Mouse (Mus musculus): ENCODE data around the gene Rufy4. TPM values are rescaled to one million over a fixed set of nuclear protein-coding genes. Genes with fewer than 3 reads are reported as not detected.

Gene Rufy4
- polyA plus RNA-seq, 1 experiment from 2014 or later = 0.42 TPM

DNA sequence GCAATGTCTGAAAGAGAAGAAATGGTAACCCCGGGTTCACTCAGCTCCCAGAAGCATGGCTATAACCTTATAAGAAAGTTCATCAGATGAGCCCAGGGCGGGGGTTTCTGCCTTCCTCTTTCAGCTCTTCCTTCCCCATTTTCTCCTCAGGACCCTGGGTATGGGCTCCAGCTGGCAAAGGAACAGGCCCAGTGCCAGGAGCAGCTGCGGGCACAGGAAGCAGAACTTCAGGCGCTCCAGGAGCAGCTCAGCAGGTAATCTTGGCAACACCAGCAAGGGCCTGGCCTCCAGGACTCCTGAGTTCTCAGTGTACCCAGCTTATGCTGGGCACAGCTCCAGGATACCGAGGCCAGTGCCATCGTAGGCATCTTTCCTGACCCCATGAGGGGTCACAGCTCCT is 8.6 kb downstream of the Rufy4 start:
- TF ChIP-seq EP300 (IDR thresholded peaks at IDR 0.05) (no peak), CTCF (IDR thresholded peaks at IDR 0.05) (no peak)
- Histone ChIP-seq H3K9me3 (ENCODE audit: low read length) (no peaks in the 10 kb centered on the region), H3K9ac (replicated peaks; ENCODE audit: low read depth) (no peak overlapping the region), H3K27ac (ENCODE audit: low read length) (no peak overlapping the region), H3K4me3 (ENCODE audit: low read depth, low read length) (no peak overlapping the region), H3K4me2 (replicated peaks; ENCODE audit: low read depth, low read length) (no peak overlapping the region), H3K36me3 (ENCODE audit: insufficient read depth, low read length) (no peaks in the 10 kb centered on the region), H3K4me1 (ENCODE audit: insufficient read depth, low read depth, low read length) (no peaks in the 10 kb centered on the region), H3K27me3 (replicated peaks; ENCODE audit: insufficient read depth, low read length) (no peaks in the 10 kb centered on the region)
- ATAC-seq (no peak), DNase-seq (ENCODE audit: low spot score) (no peak)
- WGBS = 63% methylated on average over 6 of the region's 6 CpGs

DNA sequence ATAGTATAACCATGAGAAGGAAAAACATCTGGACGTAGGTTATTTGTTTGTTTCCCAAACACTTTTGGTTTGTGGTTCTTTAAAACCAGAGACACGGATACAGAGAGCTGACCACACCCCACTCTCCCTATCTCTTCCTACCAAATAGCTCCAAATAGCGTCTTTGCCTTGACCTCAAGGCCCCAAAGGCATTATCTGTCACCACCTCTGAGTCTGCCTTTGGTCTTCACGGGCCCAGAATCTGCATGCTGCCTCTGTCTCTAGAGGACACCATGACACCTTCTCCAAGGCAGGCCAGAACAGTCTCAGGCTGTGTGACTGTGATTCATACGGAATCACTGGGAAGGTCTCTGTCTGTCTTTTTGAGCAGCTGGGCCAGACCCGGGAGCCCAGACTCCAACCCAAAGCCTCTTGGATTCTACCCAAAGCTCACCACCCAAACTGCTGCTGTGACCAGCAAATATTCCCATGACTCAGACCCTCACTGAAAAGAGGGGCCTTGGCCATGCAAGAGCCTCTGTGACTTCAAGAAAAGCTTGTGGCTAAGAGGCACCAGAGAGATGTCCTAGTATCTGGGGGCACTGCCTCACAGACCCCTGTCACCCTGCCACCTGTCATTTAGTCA is 10.1 kb downstream of the Rufy4 start:
- H3K4me2 ChIP-seq (replicated peaks; ENCODE audit: low read depth, low read length) = no peak overlapping the region
- H3K4me3 ChIP-seq (ENCODE audit: low read depth, low read length) = no peak overlapping the region
- DNase-seq (ENCODE audit: low spot score) = no peak
- H3K36me3 ChIP-seq (ENCODE audit: insufficient read depth, low read length) = no peaks in the 10 kb centered on the region
- 64% methylated on average over 6 of the region's 6 CpGs for WGBS
- no peak overlapping the region for H3K27ac ChIP-seq (ENCODE audit: low read length)
- H3K9me3 ChIP-seq (ENCODE audit: low read length) = no peaks in the 10 kb centered on the region
- H3K27me3 ChIP-seq (replicated peaks; ENCODE audit: insufficient read depth, low read length) = no peaks in the 10 kb centered on the region
- no peak for ATAC-seq
- no peak overlapping the region for H3K9ac ChIP-seq (replicated peaks; ENCODE audit: low read depth)
- TF ChIP-seq EP300 (IDR thresholded peaks at IDR 0.05) (no peak), CTCF (IDR thresholded peaks at IDR 0.05) (no peak)
- H3K4me1 ChIP-seq (ENCODE audit: insufficient read depth, low read depth, low read length) = no peaks in the 10 kb centered on the region

DNA sequence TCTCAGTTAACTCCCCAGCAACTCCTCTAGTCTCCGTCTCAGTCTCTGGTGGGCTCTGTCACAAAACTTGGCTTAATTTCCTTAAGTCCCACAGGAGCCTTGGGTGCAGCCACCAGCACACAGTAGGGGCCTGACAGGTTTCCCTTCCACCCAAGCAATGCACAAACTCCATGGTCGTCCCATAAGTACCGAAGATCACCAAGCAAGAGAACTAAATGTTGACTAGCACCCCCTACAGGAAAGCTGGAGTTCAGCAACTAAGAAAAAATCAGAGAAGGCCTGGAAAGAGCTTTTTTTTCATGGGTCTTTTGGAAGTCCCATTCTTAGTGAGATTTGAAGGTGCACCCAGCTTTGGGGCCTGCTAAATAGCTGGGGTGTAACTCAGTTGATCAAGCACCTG is 14.1 kb downstream of the Rufy4 start:
- no peaks in the 10 kb centered on the region for H3K27me3 ChIP-seq (replicated peaks; ENCODE audit: insufficient read depth, low read length)
- no peak overlapping the region for H3K27ac ChIP-seq (ENCODE audit: low read length)
- H3K4me3 ChIP-seq (ENCODE audit: low read depth, low read length) = no peak overlapping the region
- no peaks in the 10 kb centered on the region for H3K9me3 ChIP-seq (ENCODE audit: low read length)
- no peaks in the 10 kb centered on the region for H3K4me1 ChIP-seq (ENCODE audit: insufficient read depth, low read depth, low read length)
- WGBS = 57% methylated on average over 3 of the region's 3 CpGs
- no peaks in the 10 kb centered on the region for H3K36me3 ChIP-seq (ENCODE audit: insufficient read depth, low read length)
- ATAC-seq (no peak), DNase-seq (ENCODE audit: low spot score) (no peak)
- no peak overlapping the region for H3K9ac ChIP-seq (replicated peaks; ENCODE audit: low read depth)
- H3K4me2 ChIP-seq (replicated peaks; ENCODE audit: low read depth, low read length) = no peak overlapping the region
- TF ChIP-seq CTCF (IDR thresholded peaks at IDR 0.05) = peak; percentile 59
- no peak for TF ChIP-seq EP300 (IDR thresholded peaks at IDR 0.05)

DNA sequence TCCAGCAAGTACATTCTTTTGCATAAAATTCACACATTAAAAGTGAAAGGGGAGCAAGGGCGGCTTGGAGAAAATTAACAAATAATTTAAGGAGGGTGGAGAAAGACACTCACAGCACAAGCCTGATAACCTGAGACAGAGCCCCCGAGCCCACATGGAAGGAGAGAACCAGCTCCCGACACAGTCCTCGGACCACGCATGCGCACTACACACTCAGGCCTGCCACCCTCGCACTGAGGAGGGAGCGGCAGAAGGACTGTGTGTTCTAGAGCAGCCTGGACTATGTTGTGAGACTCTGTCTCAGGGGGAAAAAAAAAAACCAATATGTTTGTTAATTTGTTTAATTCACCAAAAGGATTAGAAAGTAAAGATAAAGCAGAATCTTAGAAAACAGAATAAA is 16.4 kb downstream of the Rufy4 start:
- TF ChIP-seq EP300 (IDR thresholded peaks at IDR 0.05) = no peak
- H3K9ac ChIP-seq (replicated peaks; ENCODE audit: low read depth) = no peak overlapping the region
- DNase-seq (ENCODE audit: low spot score) (no peak), ATAC-seq (no peak)
- no peak overlapping the region for H3K4me3 ChIP-seq (ENCODE audit: low read depth, low read length)
- H3K36me3 ChIP-seq (ENCODE audit: insufficient read depth, low read length) = no peaks in the 10 kb centered on the region
- no peak overlapping the region for H3K27ac ChIP-seq (ENCODE audit: low read length)
- no peaks in the 10 kb centered on the region for H3K4me1 ChIP-seq (ENCODE audit: insufficient read depth, low read depth, low read length)
- H3K27me3 ChIP-seq (replicated peaks; ENCODE audit: insufficient read depth, low read length) = no peaks in the 10 kb centered on the region
- no peaks in the 10 kb centered on the region for H3K9me3 ChIP-seq (ENCODE audit: low read length)
- no peak overlapping the region for H3K4me2 ChIP-seq (replicated peaks; ENCODE audit: low read depth, low read length)
- WGBS = 82% methylated on average over 8 of the region's 8 CpGs

DNA sequence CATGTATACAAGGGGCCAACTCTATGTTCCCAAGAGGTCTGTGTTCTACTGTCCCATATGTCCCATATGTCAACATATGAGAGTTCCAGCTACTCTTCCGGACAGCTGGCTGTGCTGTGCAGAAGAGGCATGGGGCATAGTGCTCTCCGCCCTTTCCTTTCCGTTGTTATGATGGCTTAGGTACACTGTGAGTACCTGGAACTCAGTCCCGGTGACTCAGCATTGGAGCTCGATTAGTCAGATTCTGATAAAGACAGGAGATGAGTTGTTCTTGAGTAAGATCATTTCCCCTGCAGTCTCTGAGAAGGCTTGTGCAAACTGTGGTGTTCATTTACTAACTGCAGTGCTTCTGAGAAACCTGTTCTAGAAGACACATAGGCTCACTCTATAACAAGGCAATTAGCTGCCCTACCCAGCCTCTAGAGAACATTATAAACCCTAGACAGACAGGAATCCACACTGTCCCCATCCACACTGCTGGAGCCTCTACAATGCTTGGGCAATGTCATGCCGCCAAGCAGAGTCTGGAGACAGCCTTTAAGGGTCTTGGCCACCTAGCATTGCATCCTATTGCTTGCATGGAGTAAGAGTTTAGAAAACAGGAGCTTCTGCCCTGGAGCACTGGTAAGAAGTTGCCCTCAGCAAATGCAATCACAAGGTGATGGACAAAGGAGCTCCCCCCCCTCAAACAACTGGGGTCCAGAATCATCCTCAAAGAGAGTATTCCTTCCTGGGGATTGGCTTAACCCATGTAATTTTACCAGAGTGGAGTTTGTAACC is 24.0 kb downstream of the Rufy4 start:
- H3K4me2 ChIP-seq (replicated peaks; ENCODE audit: low read depth, low read length) = no peak overlapping the region

DNA sequence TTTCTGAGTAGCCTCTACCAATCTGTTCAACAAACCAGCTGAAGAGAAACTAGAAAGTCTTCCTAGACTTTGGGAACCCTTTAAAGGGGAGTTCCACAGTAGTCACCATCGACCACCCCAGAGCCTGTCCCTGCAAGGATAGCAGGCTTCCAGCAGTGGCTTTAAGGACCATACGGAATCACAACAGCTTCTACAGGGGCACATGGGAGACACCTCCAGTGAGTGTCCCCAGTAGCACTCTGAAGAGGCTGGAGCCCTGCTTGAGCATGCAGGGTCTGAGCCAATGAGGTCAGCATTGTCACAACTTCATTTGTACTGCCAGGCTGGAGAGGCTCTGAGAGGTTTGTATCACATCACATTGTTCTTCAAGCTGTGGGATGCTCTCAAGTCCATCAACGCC is 24.8 kb downstream of the Rufy4 start:
- WGBS = 84% methylated on average over 3 of the region's 3 CpGs
- no peak for ATAC-seq

More for the DNA sequence above, 24.0 kb downstream of the Rufy4 start:
- no peaks in the 10 kb centered on the region for H3K4me1 ChIP-seq (ENCODE audit: insufficient read depth, low read depth, low read length)
- no peak for TF ChIP-seq EP300 (IDR thresholded peaks at IDR 0.05)
- TF ChIP-seq CTCF (IDR thresholded peaks at IDR 0.05) = no peak
- H3K36me3 ChIP-seq (ENCODE audit: insufficient read depth, low read length) = no peaks in the 10 kb centered on the region
- no peak for DNase-seq (ENCODE audit: low spot score)
- ATAC-seq = no peak; the same call in 1 of the 2 replicates
- H3K27me3 ChIP-seq (replicated peaks; ENCODE audit: insufficient read depth, low read length) = no peaks in the 10 kb centered on the region
- H3K9ac ChIP-seq (replicated peaks; ENCODE audit: low read depth) = no peak overlapping the region
- no peaks in the 10 kb centered on the region for H3K9me3 ChIP-seq (ENCODE audit: low read length)
- H3K27ac ChIP-seq (ENCODE audit: low read length) = no peak overlapping the region
- no peak overlapping the region for H3K4me3 ChIP-seq (ENCODE audit: low read depth, low read length)
- WGBS = 69% methylated on average over 6 of the region's 6 CpGs

More for the DNA sequence above, 24.8 kb downstream of the Rufy4 start:
- no peaks in the 10 kb centered on the region for H3K27me3 ChIP-seq (replicated peaks; ENCODE audit: insufficient read depth, low read length)
- no peak overlapping the region for H3K27ac ChIP-seq (ENCODE audit: low read length)
- no peak overlapping the region for H3K9ac ChIP-seq (replicated peaks; ENCODE audit: low read depth)
- no peak for TF ChIP-seq CTCF (IDR thresholded peaks at IDR 0.05)
- TF ChIP-seq EP300 (IDR thresholded peaks at IDR 0.05) = no peak
- no peak for DNase-seq (ENCODE audit: low spot score)
- H3K9me3 ChIP-seq (ENCODE audit: low read length) = no peaks in the 10 kb centered on the region
- no peaks in the 10 kb centered on the region for H3K4me1 ChIP-seq (ENCODE audit: insufficient read depth, low read depth, low read length)
- H3K4me3 ChIP-seq (ENCODE audit: low read depth, low read length) = no peak overlapping the region
- H3K4me2 ChIP-seq (replicated peaks; ENCODE audit: low read depth, low read length) = no peak overlapping the region
- H3K36me3 ChIP-seq (ENCODE audit: insufficient read depth, low read length) = no peaks in the 10 kb centered on the region
